Mouse (Mus musculus): ENCODE measurements around the gene Pde4dip. TPM values are rescaled to one million over a fixed set of nuclear protein-coding genes. Genes with fewer than 3 reads are reported as not detected.

Gene Pde4dip
- total and polyA plus RNA-seq, 3 experiments: 1,061 to 1,897 (median 1,629) TPM

DNA sequence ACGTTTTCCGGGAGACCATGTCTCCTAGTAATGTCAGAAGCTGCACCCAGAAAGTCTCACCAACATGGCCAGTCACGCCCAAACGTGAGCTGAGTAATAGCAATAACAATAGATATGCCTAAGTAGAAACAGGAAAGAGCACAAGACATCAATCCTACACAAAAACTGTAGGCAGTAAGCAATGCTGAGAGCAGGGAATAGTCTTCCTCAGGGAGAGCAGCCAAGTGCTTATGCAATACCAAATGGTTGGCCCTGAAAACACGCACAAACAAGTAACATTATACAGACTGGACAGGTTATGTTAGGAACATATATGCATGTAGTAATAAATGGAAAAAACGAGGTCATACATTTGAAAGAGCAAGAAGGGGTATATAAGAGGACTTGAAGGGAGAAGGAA lies 239.0 kb downstream of the Pde4dip start:
- peak overlapping the region; percentile 52 for H3K27ac ChIP-seq
- H3K27me3 ChIP-seq (ENCODE audit: control insufficient read depth, insufficient read depth, low read length): no peaks in the 10 kb centered on the region
- H3K36me3 ChIP-seq (ENCODE audit: control insufficient read depth, insufficient read depth, low read length): peaks cover 15% of the 10 kb centered on the region
- TF ChIP-seq CTCF (IDR thresholded peaks at IDR 0.05): no peak
- TF ChIP-seq POLR2A (IDR thresholded peaks at IDR 0.05; ENCODE audit: insufficient read depth, low read depth, low read length): no peak
- TF ChIP-seq EP300 (IDR thresholded peaks at IDR 0.05; ENCODE audit: insufficient read depth, low read depth, low read length): no peak
- DNase-seq: no peak
- WGBS: 57% methylated on average over 6 of the region's 6 CpGs
- peaks cover 2% of the 10 kb centered on the region for H3K4me1 ChIP-seq (ENCODE audit: control insufficient read depth, insufficient read depth, low read length)
- intact Hi-C loops (cut with DNase I): no loop called here
- no peak overlapping the region for H3K9ac ChIP-seq (ENCODE audit: low read depth, low read length)
- no peaks in the 10 kb centered on the region for H3K79me2 ChIP-seq (replicated peaks; ENCODE audit: control insufficient read depth, insufficient read depth, low read length)
- H3K4me3 ChIP-seq: no peak overlapping the region

DNA sequence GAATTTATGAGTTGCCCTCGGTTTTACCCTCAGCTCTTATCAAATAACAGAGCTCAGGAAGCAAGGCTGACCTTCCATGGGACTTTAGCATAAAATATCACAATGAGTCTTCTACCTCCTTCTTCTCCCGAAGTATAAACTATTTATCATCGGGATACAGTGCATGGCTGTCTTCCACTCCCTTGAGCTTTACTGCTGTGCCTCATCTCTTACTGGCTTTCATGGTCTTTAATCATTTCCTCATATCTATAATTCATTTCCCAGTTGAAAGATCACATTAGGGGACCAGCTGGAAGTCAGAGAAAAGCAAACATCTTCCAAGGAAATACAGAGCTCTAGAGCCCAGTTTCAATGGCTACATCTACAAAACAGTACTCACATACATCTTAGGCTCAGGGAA lies 239.5 kb downstream of the Pde4dip start:
- H3K27ac ChIP-seq: peak overlapping the region; percentile 52
- DNase-seq: no peak
- intact Hi-C loops (cut with DNase I): no loop called here
- WGBS: 36% methylated on average over 3 of the region's 3 CpGs
- TF ChIP-seq EP300 (IDR thresholded peaks at IDR 0.05; ENCODE audit: insufficient read depth, low read depth, low read length) (no peak), CTCF (IDR thresholded peaks at IDR 0.05) (no peak), POLR2A (IDR thresholded peaks at IDR 0.05; ENCODE audit: insufficient read depth, low read depth, low read length) (no peak)
- H3K36me3 ChIP-seq (ENCODE audit: control insufficient read depth, insufficient read depth, low read length): peaks cover 16% of the 10 kb centered on the region
- no peak overlapping the region for H3K9ac ChIP-seq (ENCODE audit: low read depth, low read length)
- H3K4me1 ChIP-seq (ENCODE audit: control insufficient read depth, insufficient read depth, low read length): peaks cover 2% of the 10 kb centered on the region
- H3K27me3 ChIP-seq (ENCODE audit: control insufficient read depth, insufficient read depth, low read length): no peaks in the 10 kb centered on the region
- no peak overlapping the region for H3K4me3 ChIP-seq
- no peaks in the 10 kb centered on the region for H3K79me2 ChIP-seq (replicated peaks; ENCODE audit: control insufficient read depth, insufficient read depth, low read length)

DNA sequence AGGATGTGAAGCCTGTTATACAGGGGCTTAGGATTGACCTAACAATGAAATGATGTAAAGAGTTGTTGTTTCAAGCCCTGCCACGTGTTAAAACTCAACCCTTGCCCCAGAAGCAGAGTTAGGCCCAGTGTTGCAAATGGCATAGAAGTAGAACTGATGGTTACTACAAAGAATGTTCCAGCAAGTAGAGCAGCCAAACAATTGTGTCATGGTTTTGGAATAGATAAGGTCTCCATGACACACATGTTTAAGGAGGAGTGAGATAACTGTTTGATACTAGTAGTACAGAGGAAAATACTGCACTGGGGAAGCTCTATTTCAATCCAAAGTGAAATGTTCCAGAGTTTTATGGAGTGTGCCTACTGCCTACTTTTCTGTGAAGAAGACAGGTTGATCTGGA lies 240.0 kb downstream of the Pde4dip start:
- intact Hi-C loops (cut with DNase I): no loop called here
- Histone ChIP-seq H3K27me3 (ENCODE audit: control insufficient read depth, insufficient read depth, low read length) (no peaks in the 10 kb centered on the region), H3K4me3 (no peak overlapping the region), H3K27ac (peak overlapping the region; percentile 52), H3K9ac (ENCODE audit: low read depth, low read length) (no peak overlapping the region), H3K79me2 (replicated peaks; ENCODE audit: control insufficient read depth, insufficient read depth, low read length) (no peaks in the 10 kb centered on the region), H3K4me1 (ENCODE audit: control insufficient read depth, insufficient read depth, low read length) (peaks cover 2% of the 10 kb centered on the region), H3K36me3 (ENCODE audit: control insufficient read depth, insufficient read depth, low read length) (peaks cover 18% of the 10 kb centered on the region)
- no peak for DNase-seq
- WGBS: 3% methylated on average over 1 of the region's 1 CpGs
- TF ChIP-seq CTCF (IDR thresholded peaks at IDR 0.05) (no peak), EP300 (IDR thresholded peaks at IDR 0.05; ENCODE audit: insufficient read depth, low read depth, low read length) (no peak), POLR2A (IDR thresholded peaks at IDR 0.05; ENCODE audit: insufficient read depth, low read depth, low read length) (no peak)

DNA sequence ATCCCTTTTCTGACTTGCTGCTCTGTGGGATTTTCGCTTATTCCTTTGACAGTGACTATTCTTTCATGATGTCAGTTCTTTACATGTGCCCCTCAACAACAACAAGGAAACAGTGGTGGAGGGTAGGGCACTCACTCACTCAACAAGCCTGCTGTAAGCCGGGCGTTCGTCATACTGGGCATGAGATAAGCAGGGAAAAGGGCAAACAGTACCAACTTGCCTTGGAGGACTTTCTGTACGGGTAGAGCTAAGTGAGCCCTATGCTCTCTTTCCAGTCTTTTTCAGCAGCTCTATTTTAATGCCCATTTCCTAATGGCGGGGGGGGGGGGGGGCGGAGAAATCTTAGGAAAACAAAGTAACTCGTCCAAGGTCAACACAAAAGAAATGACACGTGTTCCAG lies 246.5 kb downstream of the Pde4dip start:
- H3K9ac ChIP-seq (ENCODE audit: low read depth, low read length): no peak overlapping the region
- 64% methylated on average over 9 of the region's 9 CpGs for WGBS
- peaks cover 2% of the 10 kb centered on the region for H3K4me1 ChIP-seq (ENCODE audit: control insufficient read depth, insufficient read depth, low read length)
- peaks cover 3% of the 10 kb centered on the region for H3K36me3 ChIP-seq (ENCODE audit: control insufficient read depth, insufficient read depth, low read length)
- H3K27ac ChIP-seq: no peak overlapping the region
- intact Hi-C loops (cut with DNase I): no loop called here
- no peak for TF ChIP-seq POLR2A (IDR thresholded peaks at IDR 0.05; ENCODE audit: insufficient read depth, low read depth, low read length)
- TF ChIP-seq EP300 (IDR thresholded peaks at IDR 0.05; ENCODE audit: insufficient read depth, low read depth, low read length): no peak
- TF ChIP-seq CTCF (IDR thresholded peaks at IDR 0.05): no peak
- no peaks in the 10 kb centered on the region for H3K79me2 ChIP-seq (replicated peaks; ENCODE audit: control insufficient read depth, insufficient read depth, low read length)
- no peak overlapping the region for H3K4me3 ChIP-seq
- DNase-seq: no peak
- no peaks in the 10 kb centered on the region for H3K27me3 ChIP-seq (ENCODE audit: control insufficient read depth, insufficient read depth, low read length)

DNA sequence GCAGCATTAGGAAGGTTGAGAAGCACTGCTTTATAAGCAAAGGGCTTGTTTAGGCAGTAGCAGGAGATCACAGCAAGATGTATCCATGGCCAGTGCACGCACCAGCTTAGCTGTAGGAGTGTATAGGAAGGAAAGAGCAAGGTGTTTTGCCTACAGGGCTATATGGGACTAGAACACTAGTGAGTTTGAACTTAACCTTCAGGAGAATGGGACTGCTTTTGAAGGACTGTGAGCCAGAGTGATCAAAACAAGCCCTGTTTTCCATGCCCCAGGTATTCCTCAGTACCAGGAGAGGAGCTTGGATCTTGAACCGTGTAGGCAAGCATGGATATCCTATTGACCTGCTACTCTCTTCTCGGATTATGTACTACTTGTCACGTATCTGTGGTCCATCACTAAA lies 247.1 kb downstream of the Pde4dip start:
- WGBS: 92% methylated on average over 4 of the region's 4 CpGs
- DNase-seq: no peak
- H3K9ac ChIP-seq (ENCODE audit: low read depth, low read length): no peak overlapping the region
- no peak for TF ChIP-seq CTCF (IDR thresholded peaks at IDR 0.05)
- no peak for TF ChIP-seq POLR2A (IDR thresholded peaks at IDR 0.05; ENCODE audit: insufficient read depth, low read depth, low read length)
- no peak for TF ChIP-seq EP300 (IDR thresholded peaks at IDR 0.05; ENCODE audit: insufficient read depth, low read depth, low read length)
- H3K4me3 ChIP-seq: no peak overlapping the region
- H3K79me2 ChIP-seq (replicated peaks; ENCODE audit: control insufficient read depth, insufficient read depth, low read length): no peaks in the 10 kb centered on the region
- no peak overlapping the region for H3K27ac ChIP-seq
- no peaks in the 10 kb centered on the region for H3K27me3 ChIP-seq (ENCODE audit: control insufficient read depth, insufficient read depth, low read length)
- peaks cover 2% of the 10 kb centered on the region for H3K4me1 ChIP-seq (ENCODE audit: control insufficient read depth, insufficient read depth, low read length)
- H3K36me3 ChIP-seq (ENCODE audit: control insufficient read depth, insufficient read depth, low read length): peaks cover 3% of the 10 kb centered on the region
- intact Hi-C loops (cut with DNase I): no loop called here

Small RNA genes within 50 kb of the gene (microRNA-seq; reads per million reads assigned to microRNA genes)
- gene Mir7225: 0 to 0.39 reads per million in 2 experiments

Other genes with a start within 250 kb of the Pde4dip start
- gene Prkab2, start 230.5 kb downstream of the Pde4dip start, total RNA-seq (2021): 10 to 100 TPM; 20.2 to 20.6 TPM
- 21.6 and 45.2 TPM in 2 replicates for gene Prkab2, start 230.5 kb downstream of the Pde4dip start, polyA plus RNA-seq (2012; rRNA removed)
- gene Gm17651, start 214.0 kb downstream of the Pde4dip start, total RNA-seq (2021): not detected
- not detected in 2 replicates for gene Gm17651, start 214.0 kb downstream of the Pde4dip start, polyA plus RNA-seq (2012; rRNA removed)
- gene Sec22b, start 12.5 kb upstream of the Pde4dip start, total RNA-seq (2021): 10 to 100 TPM; 44.9 to 51.8 TPM
- gene Sec22b, start 12.5 kb upstream of the Pde4dip start, polyA plus RNA-seq (2012; rRNA removed): 17.6 and 36.3 TPM in 2 replicates
- 10 to 100 TPM; 14.9 to 18.1 TPM for gene Notch2, start 124.8 kb upstream of the Pde4dip start, total RNA-seq (2021)
- gene Notch2, start 124.8 kb upstream of the Pde4dip start, polyA plus RNA-seq (2012; rRNA removed): 10.0 and 14.1 TPM in 2 replicates